Mouse (Mus musculus): ENCODE results near the gene Son. TPM values are rescaled to one million over a fixed set of nuclear protein-coding genes. Genes with fewer than 3 reads are reported as not detected.
A peak's percentile ranks its signal among the peaks of the same experiment; 100 is the strongest.

Gene Son
- 331 and 353 TPM in 2 replicates for polyA plus RNA-seq (2012; rRNA removed)

DNA sequence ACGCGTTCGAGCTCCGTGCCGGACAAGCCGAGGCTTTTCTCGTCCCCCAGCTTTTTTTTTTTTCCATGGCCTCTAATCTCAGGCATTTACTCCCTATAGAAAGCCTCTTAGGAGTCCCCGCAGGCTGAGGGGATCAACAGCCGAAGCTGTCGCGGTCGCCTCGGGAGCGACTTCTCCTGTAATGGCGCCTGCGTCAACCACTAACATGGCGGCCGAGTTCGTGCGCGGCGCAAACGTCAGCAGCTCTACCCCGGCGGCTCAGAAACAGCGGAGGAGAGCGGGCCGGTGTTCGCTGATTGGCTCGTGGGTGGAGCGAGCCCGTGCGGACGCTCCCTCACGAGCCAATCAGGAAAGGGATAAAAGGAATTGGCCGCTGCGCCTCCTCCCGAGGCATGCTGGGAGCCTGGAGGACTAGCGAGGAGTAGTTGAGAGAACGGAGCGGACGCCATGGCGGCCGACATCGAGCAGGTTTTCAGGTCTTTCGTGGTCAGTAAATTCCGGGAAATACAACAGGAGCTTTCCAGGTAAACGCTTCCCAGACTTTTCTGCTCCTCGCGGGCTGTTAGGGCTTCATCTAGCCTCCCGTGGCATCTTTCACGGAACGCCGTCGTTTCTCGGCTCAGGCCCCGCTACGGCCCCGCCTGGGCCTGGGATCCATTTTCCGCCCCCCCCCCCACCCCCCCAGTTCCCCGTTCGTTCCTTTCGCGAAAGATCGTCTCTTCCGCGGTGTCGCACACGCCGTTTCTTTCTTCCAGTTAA lies at the start of gene Son:
Gene Son, plus strand, starts transcription at position 46 of the 759 bp plus-strand sequence.
- peak; percentile 99 for DNase-seq (ENCODE audit: low read depth)
- peak; percentile 80; the same call in 1 of the 2 replicates for TF ChIP-seq POLR2A (IDR thresholded peaks at IDR 0.05; ENCODE audit: borderline replicate concordance, extremely low read depth, insufficient read depth, insufficient read length, poor library complexity, severe bottlenecking)
- TF ChIP-seq CTCF (IDR thresholded peaks at IDR 0.05; ENCODE audit: borderline replicate concordance, extremely low read depth, insufficient read depth, insufficient read length) = no peak

DNA sequence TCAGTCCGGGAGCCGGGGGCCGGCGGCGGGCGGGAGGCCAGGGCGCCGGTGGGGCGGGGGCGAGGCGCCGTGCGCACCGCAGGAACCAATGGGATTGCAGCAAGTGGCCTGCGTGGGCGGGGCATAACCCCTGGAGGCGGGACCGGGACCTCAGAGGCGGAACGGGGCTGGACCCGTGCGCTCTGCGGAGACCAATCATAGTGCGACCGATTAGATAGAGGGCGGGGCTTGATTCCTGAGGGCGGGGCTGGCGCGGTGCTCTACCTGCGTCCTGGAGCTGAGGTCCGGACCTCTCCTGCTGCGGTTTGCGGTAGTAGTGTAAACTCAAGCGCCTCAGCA lies 49.7 kb upstream of the Son start, which contains the start of gene Tmem50b:
Gene Tmem50b, minus strand, starts transcription at position 129 of the 339 bp plus-strand sequence.
- DNase-seq (ENCODE audit: low read depth) = peak; percentile 99
- TF ChIP-seq POLR2A (IDR thresholded peaks at IDR 0.05; ENCODE audit: borderline replicate concordance, extremely low read depth, insufficient read depth, insufficient read length, poor library complexity, severe bottlenecking) (peak; percentile 52; the same call in 1 of the 2 replicates), CTCF (IDR thresholded peaks at IDR 0.05; ENCODE audit: borderline replicate concordance, extremely low read depth, insufficient read depth, insufficient read length) (no peak)

DNA sequence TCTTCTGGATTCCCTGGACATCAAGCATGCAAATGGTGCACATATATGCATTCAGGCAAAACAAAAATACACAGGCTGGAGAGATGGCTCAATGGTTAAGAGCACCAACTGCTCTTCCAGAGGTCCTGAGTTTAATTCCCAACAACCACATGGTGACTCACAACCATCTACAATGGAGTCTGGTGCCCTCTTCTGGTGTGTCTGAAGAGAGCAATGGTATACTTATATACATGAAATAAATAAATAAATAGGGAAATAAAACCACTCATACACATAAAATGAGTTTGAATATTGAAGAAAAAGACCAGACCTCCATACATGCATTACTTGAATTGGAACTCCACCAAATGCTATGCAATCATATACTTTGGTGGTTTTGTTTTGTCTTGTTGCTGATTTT lies 48.1 kb upstream of the Son start:
- no peak for DNase-seq (ENCODE audit: low read depth)
- no peak for TF ChIP-seq CTCF (IDR thresholded peaks at IDR 0.05; ENCODE audit: borderline replicate concordance, extremely low read depth, insufficient read depth, insufficient read length)
- TF ChIP-seq POLR2A (IDR thresholded peaks at IDR 0.05; ENCODE audit: borderline replicate concordance, extremely low read depth, insufficient read depth, insufficient read length, poor library complexity, severe bottlenecking) = no peak

DNA sequence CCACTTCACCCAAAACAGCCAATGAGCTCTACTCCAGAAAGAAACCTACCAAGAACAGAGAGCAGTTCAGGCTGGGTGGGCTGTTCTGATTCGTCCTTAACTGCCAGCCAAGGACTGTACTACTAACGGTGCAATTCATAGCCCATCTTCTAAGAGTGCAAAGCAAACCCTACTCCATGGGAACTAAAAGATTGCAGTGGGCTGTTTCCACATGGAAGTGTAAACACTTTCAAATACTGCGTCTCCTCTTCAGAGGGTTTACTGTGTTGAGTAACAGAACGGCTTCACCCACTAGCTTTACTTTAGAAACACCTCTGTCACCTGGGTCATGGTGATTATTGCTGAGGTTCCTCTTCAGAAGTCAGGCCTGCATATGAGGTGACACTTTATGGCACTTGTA lies 46.2 kb upstream of the Son start:
- TF ChIP-seq CTCF (IDR thresholded peaks at IDR 0.05; ENCODE audit: borderline replicate concordance, extremely low read depth, insufficient read depth, insufficient read length) = no peak
- TF ChIP-seq POLR2A (IDR thresholded peaks at IDR 0.05; ENCODE audit: borderline replicate concordance, extremely low read depth, insufficient read depth, insufficient read length, poor library complexity, severe bottlenecking) = no peak
- DNase-seq (ENCODE audit: low read depth) = no peak

DNA sequence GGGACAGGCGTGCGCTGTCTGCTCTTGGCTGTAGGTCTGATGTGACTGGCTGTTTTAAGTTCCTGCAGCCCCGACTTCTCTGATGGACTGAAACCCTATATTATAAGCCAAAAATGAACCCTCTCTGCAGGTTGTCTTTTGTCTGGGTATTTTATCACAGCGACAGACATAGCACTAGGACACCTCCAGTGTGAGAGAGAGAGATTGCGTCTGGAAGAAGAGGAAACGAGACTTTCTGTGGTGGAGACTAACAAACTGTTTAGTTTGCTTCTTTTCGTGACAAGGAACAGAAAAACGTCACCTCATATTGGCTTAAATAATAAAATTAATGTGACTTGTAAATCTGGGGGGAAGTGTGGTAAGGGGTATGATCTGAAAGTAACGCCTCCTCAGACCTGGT lies 45.6 kb upstream of the Son start:
- DNase-seq (ENCODE audit: low read depth) = no peak
- TF ChIP-seq CTCF (IDR thresholded peaks at IDR 0.05; ENCODE audit: borderline replicate concordance, extremely low read depth, insufficient read depth, insufficient read length) (no peak), POLR2A (IDR thresholded peaks at IDR 0.05; ENCODE audit: borderline replicate concordance, extremely low read depth, insufficient read depth, insufficient read length, poor library complexity, severe bottlenecking) (no peak)

DNA sequence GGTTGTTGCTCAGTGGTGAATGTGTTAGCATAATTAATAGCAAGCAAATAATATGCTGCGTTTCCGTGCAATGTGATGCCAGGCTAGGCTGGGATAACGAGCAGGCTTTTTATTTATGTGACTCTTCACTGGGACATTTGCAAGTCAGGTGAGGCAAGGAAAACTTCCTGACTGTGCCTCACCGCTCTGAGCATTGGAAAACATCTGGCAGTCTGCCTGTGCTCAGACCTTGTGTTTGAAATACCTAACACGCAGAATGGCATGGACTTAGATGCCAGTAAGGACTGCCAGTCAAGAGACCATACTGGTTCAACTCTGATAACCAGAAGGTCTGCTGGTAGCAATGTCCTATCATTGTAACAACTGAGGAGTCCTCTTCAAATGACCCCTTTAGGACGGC lies 42.1 kb upstream of the Son start:
- DNase-seq (ENCODE audit: low read depth) = no peak
- TF ChIP-seq POLR2A (IDR thresholded peaks at IDR 0.05; ENCODE audit: borderline replicate concordance, extremely low read depth, insufficient read depth, insufficient read length, poor library complexity, severe bottlenecking) = no peak
- no peak for TF ChIP-seq CTCF (IDR thresholded peaks at IDR 0.05; ENCODE audit: borderline replicate concordance, extremely low read depth, insufficient read depth, insufficient read length)

DNA sequence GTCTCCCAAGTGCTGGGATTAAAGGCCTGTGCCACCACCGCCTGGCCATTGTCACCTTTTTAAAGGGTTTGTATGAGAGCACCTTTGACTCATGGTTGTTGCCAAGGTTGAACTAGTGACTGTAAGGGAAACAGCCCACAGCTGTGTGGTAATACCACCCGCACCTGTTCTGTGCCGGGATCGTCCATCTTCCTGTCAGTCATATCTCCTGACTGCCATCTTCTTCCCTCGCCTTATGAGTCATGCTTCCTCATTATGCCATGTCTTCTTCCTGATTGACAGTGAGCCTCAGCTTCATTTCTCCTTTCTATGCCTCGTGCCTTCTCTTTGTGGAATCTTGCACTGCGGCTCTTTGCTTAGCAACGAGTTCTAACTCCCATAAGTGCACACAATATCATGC lies 40.3 kb upstream of the Son start:
- TF ChIP-seq POLR2A (IDR thresholded peaks at IDR 0.05; ENCODE audit: borderline replicate concordance, extremely low read depth, insufficient read depth, insufficient read length, poor library complexity, severe bottlenecking) = no peak
- TF ChIP-seq CTCF (IDR thresholded peaks at IDR 0.05; ENCODE audit: borderline replicate concordance, extremely low read depth, insufficient read depth, insufficient read length) = no peak

DNA sequence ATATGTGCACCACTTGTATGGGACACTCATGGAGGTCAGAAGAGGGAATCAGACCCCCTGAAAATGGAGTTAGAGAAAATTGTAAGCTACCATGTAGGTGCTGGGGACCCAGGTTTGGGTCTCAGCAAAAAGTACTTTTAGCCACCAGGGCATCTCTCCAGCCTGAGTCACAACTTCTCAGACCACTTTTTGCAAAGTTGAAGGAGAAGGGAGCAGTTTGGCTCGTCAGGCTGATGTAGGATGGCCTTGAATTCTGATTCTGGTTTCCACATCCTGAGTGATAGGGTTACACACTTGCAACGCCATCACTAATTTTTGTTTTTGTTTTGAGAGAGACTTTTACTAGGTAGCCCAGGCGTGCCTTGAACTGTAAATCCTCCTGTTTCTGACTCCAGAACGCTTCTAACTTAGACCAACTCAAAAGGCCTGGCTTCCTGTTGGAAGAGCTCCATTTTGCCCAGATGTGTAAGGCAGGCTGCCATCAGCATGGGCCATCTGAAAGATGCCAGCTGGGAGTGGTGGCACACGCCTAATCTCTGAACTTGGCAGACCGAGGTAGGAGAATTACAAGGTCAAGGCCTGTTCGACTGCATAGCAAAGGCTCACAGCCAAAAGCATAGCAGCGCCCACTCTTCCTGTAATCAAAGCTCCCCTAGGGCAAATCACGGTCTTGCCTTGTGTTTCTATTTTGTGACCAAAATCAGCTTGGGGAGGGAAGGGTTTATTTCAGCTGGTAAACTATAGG lies 37.6 kb upstream of the Son start:
- no peak for TF ChIP-seq POLR2A (IDR thresholded peaks at IDR 0.05; ENCODE audit: borderline replicate concordance, extremely low read depth, insufficient read depth, insufficient read length, poor library complexity, severe bottlenecking)
- TF ChIP-seq CTCF (IDR thresholded peaks at IDR 0.05; ENCODE audit: borderline replicate concordance, extremely low read depth, insufficient read depth, insufficient read length) = no peak
- peak; percentile 44 for DNase-seq (ENCODE audit: low read depth)

More for the DNA sequence above, 40.3 kb upstream of the Son start:
- no peak for DNase-seq (ENCODE audit: low read depth)

DNA sequence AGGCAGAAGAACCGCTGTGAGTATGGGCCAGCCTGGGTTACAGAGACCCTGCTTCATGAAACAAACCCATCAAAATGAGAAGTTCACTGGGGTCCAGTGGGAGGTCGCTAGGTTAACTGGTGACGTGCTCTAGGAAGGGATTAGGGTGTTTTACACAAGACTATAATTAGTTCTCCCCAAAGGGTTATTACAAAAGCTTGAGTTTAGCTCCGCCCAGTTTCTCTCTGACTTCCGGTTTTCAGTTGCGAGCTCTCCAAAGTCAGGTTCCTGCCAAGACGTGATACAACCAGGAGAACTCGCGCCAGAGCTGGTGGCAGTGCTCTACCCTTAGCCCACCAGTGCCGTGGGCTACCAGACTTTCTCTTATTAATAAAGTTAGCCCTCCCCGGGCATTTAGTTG lies 36.1 kb upstream of the Son start:
- no peak for TF ChIP-seq CTCF (IDR thresholded peaks at IDR 0.05; ENCODE audit: borderline replicate concordance, extremely low read depth, insufficient read depth, insufficient read length)
- TF ChIP-seq POLR2A (IDR thresholded peaks at IDR 0.05; ENCODE audit: borderline replicate concordance, extremely low read depth, insufficient read depth, insufficient read length, poor library complexity, severe bottlenecking) = no peak
- no peak for DNase-seq (ENCODE audit: low read depth)

DNA sequence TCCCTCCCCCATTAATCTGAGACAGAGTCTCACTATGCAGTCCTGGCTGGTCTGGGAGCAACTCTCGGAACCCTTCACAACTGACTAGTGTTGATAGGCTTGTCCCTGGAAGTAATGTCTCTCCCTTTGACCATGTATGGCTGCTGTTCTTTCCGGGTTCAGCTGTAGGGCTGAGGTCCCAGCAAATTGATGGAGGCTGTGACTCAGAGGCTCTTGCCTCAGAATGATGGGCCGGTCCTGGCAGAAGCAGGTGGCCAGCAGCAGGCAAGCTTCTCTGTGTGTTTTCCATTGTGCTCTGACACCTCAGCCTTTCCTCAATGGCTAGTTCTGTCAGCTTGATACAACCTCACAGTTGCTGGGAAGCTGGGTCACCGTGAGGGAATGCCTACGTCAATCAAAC lies 34.8 kb upstream of the Son start:
- TF ChIP-seq POLR2A (IDR thresholded peaks at IDR 0.05; ENCODE audit: borderline replicate concordance, extremely low read depth, insufficient read depth, insufficient read length, poor library complexity, severe bottlenecking) (no peak), CTCF (IDR thresholded peaks at IDR 0.05; ENCODE audit: borderline replicate concordance, extremely low read depth, insufficient read depth, insufficient read length) (no peak)

DNA sequence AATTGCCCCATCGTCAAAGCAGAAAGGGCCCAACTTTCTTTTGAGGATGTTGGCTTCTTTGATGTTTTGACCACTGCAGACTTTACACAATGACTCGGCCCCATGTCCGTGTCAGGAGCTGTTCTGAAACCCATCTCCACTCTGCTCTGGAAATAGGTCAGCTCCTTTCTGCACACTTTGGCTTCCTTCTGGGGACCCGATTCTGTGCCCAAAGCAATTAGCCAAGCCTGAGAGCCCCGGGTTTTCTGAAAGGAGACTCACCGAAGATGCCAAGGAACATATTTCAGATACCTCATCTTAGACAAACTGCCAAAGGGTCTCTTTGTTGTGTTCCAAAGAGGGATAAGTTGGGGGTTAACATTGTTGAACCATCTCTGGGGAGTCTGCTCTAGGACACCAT lies 32.8 kb upstream of the Son start:
- no peak for TF ChIP-seq CTCF (IDR thresholded peaks at IDR 0.05; ENCODE audit: borderline replicate concordance, extremely low read depth, insufficient read depth, insufficient read length)
- no peak for TF ChIP-seq POLR2A (IDR thresholded peaks at IDR 0.05; ENCODE audit: borderline replicate concordance, extremely low read depth, insufficient read depth, insufficient read length, poor library complexity, severe bottlenecking)

More for the DNA sequence above, 34.8 kb upstream of the Son start:
- DNase-seq (ENCODE audit: low read depth) = no peak

More for the DNA sequence above, 32.8 kb upstream of the Son start:
- no peak for DNase-seq (ENCODE audit: low read depth)

All from brain, embryonic 14.5 days (tissue).